Mouse (Mus musculus) heart, postnatal 0 days (tissue): Measurements from ENCODE around the gene Gm42517.

Source experiments
- CTCF ChIP-seq: IDR thresholded peaks from 2 replicates; pipeline ENCODE4 v1.5.1; 2016; ENCODE audit warnings: antibody characterized with exemption, control low read depth, low read depth
- EP300 ChIP-seq: IDR thresholded peaks from 2 replicates; pipeline ENCODE4 v1.6.1; 2016; ENCODE audit warnings: antibody characterized with exemption, low read depth

DNA sequence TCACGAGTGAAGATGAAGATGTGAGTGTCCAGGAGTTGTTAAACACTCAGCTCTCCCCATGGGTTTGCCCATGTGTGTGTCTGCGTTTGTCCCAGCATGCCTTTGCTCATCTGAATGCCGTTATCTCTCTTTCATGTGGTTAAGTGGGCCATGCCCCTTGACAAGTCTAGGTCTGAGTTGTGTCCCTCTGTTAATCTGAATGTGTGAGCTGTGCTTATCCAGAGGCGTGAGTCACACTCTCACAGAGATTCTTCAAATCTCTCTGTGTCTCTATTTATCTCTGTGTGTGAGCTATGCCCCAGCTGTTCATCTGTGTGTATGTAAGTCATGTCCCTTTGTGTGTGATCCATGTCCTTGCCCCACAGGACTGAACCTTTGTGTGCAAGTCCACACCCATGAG lies 35.7 kb upstream of the Gm42517 start:
- TF ChIP-seq CTCF (no peak), EP300 (no peak)
